Mouse (Mus musculus) inflammation-experienced regulatory T-cells, adult 6 months (primary cell): ENCODE results near the gene Stim1. TPM values are rescaled to one million over a fixed set of nuclear protein-coding genes. Genes with fewer than 3 reads are reported as not detected.
"Not testable (repeated sequence)": the region's sequence is repeated elsewhere in the genome, so short reads cannot be mapped to it uniquely, and the experiment has no call there.

Source experiments
- ATAC-seq: one replicate; pipeline ENCODE4 v1.8.0; 2017
- polyA plus RNA-seq, 3 experiments: library from polyadenylated mRNA; unstranded; fragments of 100-300 nt; shearing (Covaris generic); gene quantifications; one replicate each; pipeline ENCODE4 v1.2.1; 2017

Stim1 gene
- polyA plus RNA-seq, 3 experiments from 2014 or later, result 46.3 to 50.9 (median 48.2) TPM

DNA sequence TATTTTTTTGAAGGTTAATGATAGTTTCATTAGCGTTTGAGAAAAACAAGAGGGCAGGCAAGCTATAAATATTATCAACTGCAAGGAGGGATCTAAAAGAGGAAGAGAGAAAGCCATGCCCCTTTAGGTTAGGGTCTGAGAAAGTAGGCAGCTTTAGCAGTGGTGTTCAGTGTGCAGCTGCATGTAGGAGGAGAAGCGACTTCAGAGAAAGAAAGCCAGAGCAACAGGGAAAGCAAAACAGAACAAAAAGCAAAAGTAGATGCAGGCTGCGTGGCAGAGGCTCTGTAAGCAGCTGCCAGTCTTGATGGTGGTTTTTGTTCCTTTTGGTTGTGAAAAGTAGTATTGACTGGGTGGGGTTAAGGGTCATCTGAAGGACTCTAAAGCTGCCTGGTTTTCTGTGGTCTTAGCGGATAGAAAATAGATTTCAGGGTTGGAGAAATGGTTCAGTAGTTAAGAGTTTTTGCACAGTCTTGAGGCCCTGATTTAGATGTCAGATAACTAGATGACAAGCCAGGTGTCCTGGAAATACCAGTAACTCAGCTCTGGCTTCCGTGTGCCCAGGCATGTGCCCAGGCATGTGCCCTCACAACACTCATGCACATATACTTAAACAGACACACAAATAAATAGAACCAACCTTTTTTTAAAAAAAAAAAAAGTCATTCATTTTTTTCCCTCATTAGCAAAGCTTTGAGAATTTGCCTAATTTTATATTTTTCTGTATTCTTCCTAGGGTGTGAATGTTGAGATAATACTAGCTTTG is 191.2 kb downstream of the Stim1 start:
- no peak for ATAC-seq

DNA sequence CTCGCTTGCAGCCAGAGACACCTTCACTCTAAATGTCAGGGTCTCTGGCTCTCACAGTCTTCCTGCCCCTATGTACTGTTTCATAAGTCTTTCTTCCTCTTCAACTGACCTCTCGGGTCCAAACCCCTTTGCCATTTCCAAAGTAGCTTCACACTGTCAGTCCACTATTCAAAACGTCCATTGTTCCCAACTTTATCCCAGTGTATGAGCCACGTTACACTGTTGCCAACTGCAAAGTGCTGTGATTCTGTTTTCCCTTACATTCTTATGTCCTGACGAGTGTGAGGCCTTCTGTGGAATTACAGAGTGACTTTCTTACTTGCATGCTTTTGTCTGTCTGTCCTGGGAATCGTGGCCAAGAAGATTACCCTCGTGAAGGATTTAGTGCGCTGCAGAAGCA is 200.0 kb downstream of the Stim1 start:
- ATAC-seq, result no peak

DNA sequence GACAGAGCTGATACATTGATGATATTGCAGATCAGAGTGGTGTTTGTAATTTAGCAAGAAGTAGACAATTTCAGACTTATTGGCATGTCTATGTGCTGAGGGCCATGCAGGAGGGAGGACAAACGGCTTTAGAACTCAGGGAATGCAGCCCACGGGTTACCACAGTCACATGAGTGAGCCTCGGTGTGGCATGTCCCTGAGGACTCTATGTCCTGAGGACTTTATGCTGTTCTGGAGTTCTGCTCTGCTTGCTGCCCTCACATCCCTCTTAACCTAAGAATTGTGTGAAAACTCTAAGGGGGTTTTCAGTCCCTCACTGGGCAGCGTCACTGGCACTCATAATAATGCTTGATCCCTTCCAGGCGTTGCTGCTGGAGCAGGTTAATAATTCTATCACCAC is 205.1 kb downstream of the Stim1 start:
- ATAC-seq, result no peak

DNA sequence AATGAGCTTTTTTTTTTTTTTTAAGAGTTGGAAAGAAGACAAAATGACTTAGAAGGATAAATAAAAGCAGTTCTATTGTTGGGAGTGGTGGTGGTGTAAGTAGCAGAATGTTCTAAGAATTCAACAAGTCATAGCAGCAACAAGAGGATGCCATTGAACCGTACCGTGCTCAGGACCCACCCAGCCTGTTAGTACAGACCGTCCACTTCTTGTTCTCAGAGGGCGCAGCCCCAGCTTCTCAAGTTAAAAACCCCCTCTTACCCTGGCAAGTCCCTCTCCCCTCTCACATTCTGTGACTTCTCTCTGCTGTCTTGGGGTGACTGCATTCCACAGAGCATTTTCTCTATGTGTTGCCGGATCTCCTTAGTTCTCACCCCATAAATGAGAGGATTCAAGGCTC is 209.0 kb downstream of the Stim1 start:
- no peak for ATAC-seq

DNA sequence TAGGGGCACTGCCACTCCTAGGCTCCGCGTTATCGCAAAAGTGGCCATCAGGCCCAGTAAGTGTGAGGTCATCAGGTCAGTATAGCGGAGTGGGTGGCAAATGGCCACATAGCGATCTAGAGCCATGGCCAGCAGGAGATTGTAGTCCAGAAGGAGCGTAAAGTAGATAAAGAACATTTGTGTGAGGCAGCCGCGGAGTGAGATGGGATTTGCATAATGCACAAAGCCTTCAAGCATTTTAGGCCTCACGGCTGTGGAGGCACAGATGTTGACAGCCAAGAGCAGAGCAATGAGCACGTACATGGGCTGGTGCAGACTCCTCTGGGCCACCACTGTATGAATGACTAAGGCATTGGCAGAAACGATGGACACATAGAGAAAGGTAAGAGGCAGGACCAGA is 209.8 kb downstream of the Stim1 start:
- no peak for ATAC-seq

DNA sequence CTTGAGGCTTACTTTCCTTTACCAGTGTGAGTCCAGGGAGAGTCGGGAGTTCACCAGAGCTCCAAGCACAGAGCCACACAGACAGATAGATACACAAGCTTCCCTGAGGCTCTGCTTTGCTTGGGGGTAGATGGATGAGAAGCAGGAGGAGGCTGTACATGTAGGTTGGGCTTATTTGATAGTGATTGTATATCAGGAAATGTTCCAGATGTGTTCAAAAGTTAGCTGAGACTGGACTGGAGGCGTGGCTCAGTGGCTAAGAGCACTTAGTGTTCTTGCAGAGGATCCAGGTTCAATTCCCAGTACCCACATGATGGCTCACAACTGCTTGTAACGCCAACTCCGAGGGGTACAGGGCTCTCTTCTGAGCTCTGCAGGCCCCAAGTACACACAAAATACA is 210.8 kb downstream of the Stim1 start:
- no peak for ATAC-seq

DNA sequence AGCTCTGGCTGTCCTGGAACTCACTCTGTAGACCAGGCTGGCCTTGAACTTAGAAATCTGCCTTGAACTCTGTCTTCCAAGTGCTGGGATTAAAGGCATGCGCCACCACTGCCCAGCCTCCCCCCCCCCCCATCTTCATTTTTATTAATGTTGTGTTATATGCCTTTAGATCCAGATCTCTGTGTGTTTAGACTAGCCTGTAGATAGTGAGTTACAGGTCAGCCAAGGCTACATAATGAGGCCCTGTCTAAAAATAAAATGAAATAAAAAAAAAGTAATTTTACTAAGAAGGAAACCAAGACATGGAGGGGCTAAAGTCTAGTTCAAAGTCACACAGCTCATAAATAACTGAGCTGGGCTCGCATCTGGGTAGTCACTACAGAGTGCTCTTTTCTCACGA is 211.3 kb downstream of the Stim1 start:
- ATAC-seq, result no peak

DNA sequence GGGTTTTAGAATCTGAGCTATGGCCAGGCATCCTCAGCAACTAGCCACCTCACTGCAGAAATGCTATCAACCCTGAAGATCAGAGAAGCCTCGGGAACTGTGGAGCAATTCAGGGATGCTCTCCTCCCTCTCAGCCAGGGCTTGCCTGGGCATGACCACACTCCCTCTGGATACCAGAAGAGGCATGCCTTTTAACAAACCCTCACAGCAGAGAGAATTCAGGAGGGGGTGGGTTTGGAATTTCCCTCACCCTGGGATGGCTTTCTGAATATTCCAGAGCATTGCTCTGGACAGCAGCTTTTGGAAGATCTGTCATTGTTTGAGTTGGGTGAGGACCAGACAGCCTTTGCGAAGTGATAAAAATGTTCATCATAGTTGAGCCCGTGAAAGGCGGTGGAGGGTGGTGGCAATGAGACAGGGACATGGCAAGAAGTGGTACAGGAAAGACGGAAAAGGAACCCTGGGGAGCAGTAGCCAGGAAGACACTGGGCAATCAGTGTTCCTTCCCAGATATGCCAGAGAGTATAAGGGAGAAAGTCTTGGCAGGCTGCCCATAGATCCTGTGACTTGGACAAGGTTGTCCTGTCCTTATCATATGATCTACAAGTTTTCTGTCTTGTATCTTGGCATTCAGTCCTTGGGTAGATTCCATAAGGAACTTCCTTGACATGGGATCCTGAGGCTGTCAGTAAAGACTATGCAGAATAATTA is 211.9 kb downstream of the Stim1 start:
- ATAC-seq, result no peak

DNA sequence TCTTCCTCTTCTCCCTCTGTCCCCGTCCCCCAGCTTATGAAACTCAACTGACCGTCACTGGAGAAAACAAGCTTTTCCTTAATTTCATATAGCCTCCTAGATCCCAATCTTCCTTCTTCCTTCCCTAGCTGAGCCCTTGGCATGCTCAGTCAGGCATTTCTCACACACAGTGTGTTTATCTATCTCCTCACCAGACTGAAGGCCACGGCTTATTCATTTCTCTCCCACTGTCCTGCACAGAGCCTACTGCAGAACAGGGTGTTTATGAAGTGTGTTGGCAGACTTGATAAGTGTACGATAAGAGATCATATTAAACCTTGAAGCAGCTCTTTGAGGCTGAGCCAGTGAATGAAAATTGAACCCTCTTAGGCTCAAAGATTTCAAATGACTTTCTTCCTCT is 213.2 kb downstream of the Stim1 start:
- ATAC-seq, result no peak

DNA sequence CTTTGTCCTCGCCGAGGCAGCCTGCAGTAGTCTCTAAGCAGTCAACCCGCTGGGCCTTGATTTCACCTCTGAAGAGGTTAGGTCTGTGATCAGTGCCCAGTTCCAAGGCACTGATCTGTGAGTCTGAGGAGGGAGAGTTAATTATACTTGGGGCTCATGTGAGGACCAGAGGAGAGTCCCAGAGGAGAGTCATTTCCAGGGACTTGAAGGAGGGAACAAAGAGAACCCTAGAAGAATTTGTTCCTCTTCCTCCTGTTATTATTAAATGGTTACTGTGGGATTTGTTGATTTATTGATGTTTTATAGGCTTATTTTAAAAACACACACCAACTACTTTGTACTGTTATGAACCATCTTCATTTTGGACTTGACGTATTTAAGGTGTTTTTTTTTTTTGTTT is 214.0 kb downstream of the Stim1 start, which contains the start of gene Olfr543:
Olfr543 (minus strand) TSS at position 101 of the 400 bp plus-strand sequence.
- no peak for ATAC-seq

DNA sequence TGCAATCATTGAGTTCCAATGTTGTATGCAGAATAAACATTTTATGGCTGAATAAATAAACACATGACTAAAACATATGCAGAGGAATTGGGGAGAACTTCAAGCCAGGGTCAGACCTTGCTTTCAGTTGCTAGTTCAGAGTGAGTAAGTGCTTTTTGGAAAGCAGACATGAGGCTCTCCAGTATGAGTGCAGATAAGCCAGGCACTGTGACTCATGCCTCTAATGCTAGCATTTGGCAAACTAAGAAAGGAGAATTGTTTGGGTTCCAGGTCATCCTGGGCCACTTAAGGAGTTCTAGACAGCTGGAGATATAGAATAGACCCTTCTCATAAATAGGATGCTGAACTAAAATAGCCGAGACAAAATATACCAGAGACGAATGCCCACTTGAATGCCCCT is 216.1 kb downstream of the Stim1 start:
- ATAC-seq, result no peak

DNA sequence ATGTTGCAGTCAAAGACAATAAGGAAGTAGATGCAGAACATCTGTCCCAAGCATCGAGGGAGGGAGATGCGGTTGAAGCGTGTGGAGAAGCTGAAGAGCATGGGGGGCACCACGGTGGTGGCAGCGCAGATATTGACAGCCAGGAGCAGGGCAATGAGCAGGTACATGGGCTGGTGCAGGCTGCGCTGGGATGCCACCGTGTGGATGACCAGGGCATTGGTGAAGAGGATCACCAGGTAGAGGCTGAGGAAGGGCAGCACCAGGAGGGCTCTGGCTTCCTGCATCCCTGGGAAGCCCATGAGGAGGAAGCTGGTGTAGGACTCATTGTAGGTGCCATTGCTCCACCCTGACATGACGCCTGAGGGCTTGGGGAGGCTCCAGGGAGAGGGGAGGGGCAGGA is 217.2 kb downstream of the Stim1 start:
- not testable (repeated sequence) for ATAC-seq

DNA sequence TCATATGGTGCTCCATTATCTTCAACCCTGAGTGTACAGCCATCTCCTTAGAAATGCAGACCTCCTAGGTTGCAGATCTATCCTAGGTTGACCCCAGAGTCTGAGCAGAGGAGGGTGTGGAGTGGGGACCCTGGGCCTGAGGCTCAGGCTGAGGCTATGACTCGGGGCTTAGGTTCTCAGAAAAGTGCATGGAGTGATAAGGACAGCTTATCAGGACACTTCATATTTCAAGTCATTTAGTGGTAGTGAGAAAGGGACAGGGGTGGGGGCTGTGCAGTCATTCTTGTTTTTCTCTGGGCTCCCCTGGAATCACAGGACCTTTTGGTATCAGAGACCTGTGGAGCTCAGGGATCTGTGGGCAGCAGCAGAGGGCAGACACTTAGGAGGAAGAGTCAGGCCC is 218.5 kb downstream of the Stim1 start:
- no peak for ATAC-seq

Other genes with a start within 250 kb of the Stim1 start
- 1 to 10 TPM; 5.8 to 7.4 (median 5.9) TPM for gene Il18bp, start 249.1 kb upstream of the Stim1 start, polyA plus RNA-seq
- 10 to 100 TPM; 23.2 to 32.3 (median 28.7) TPM for gene Rnf121, start 202.3 kb upstream of the Stim1 start, polyA plus RNA-seq
- 10 to 100 TPM; 17.6 to 31.1 (median 20.3) TPM for gene Xndc1, start 202.3 kb upstream of the Stim1 start, polyA plus RNA-seq
- gene Xntrpc, start 202.1 kb upstream of the Stim1 start, polyA plus RNA-seq, result under 1 TPM; 0.24 to 0.93 (median 0.51) TPM
- gene Trpc2, start 184.7 kb upstream of the Stim1 start, polyA plus RNA-seq, result under 1 TPM in 1 of 3 experiments, not detected in 2; 0.15 TPM
- not detected for gene Art1, start 166.1 kb upstream of the Stim1 start, polyA plus RNA-seq
- gene Art5, start 158.3 kb upstream of the Stim1 start, polyA plus RNA-seq, result under 1 TPM in 1 of 3 experiments, not detected in 2; 0.51 TPM
- not detected for gene Chrna10, start 151.0 kb upstream of the Stim1 start, polyA plus RNA-seq
- gene Nup98, start 57.6 kb upstream of the Stim1 start, polyA plus RNA-seq, result 10 to 100 TPM; 34.1 to 42.1 (median 39.1) TPM
- 10 to 100 TPM; 46.4 to 51.1 (median 47.1) TPM for gene Pgap2, start 57.6 kb upstream of the Stim1 start, polyA plus RNA-seq
- gene Rhog, start 11.8 kb upstream of the Stim1 start, polyA plus RNA-seq, result 100 to 1,000 TPM; 135 to 199 (median 174) TPM
- gene Rrm1, start 173.9 kb downstream of the Stim1 start, polyA plus RNA-seq, result 100 to 1,000 TPM in 1 of 3 experiments, 10 to 100 TPM in 2; 45.4 to 216 (median 61.4) TPM
- gene Olfr543, start 213.9 kb downstream of the Stim1 start, polyA plus RNA-seq, result under 1 TPM in 1 of 3 experiments, not detected in 2; 0.41 TPM
- gene Olfr544, start 220.5 kb downstream of the Stim1 start, polyA plus RNA-seq, result not detected
- gene Olfr545, start 231.8 kb downstream of the Stim1 start, polyA plus RNA-seq, result not detected